Mouse (Mus musculus) kidney, adult 11 months (tissue): ENCODE measurements at regions not wholly inside any gene's neighbourhood (a gene's known extent, or its start where the extent isn't known, plus 50 kb on each side); places are given as distances from the start of the nearest gene placed in this dataset.

Experiments used
- DNase-seq: peaks from one replicate; pipeline ENCODE4 v3.0.0; 2022

DNA sequence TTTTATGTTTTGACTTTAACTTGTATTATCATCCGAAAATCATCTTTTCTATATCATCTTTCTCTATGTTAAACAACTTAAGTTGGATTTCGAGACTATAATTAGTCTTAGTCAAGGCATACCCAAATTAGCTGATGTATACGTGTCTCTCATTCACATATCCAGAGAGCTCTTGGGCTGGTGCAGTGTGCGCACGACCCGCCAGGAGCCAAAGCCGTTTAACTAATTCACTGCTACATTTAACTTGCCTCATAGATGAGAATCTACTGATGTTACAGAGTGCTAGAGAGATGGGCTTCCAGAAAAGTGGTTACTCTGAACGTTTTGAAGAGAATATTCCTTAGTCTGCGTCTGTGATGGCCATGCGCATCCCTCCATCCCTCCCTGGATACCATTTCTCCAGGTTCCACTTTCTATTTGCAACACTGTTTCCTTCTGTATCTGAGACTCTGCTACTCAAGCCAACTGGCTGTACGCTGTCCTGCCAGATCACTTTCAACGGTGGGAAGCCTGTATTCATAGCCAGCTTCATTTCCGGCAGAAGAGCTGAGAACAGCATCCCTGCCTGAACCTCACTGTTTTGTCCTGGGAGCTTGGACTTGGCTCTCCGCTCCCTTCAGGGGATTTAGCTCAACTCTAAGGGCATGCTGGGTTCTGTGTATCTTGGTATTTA, 74.2 kb upstream of the Atp5g3 start:
- no peak for DNase-seq

DNA sequence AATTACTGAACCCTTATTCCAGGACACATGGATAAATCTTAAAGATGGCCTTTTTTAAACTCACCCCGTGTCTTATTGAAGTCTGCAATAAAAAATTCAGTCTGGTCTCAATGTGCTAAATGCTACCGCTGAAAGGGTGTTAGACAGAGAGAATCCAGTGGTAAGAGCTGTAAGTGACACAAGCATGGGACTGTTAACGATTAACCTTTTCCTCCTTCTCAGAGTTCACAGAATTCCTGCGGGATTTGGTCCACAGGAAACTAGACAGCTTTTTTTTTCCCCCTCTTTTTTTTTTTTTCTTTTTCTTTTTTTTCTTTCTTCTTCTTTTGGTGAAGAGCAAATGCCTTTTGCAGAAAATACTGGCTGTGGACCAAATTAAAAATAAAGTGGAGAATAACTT, 72.0 kb upstream of the Atp5g3 start:
- DNase-seq: no peak

DNA sequence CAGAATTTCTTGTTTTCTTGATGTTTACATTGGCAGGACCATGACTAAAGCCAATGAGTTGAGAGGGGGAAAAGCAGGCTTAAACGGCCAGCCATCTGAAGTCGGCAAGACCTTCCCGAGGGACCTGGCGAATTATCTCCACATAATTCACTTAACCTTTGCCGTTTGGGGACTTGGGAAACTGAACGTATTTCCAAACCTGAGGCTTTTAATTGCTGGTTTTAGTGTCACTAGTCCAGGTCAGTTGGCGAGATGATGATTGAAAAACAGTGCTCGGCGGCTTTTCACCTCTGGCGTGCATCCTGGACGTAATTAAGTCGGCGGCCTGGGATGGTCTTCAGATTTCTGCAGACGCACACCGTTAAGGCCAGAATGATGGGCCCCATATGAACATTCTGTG, 66.9 kb upstream of the Atp5g3 start:
- no peak for DNase-seq

DNA sequence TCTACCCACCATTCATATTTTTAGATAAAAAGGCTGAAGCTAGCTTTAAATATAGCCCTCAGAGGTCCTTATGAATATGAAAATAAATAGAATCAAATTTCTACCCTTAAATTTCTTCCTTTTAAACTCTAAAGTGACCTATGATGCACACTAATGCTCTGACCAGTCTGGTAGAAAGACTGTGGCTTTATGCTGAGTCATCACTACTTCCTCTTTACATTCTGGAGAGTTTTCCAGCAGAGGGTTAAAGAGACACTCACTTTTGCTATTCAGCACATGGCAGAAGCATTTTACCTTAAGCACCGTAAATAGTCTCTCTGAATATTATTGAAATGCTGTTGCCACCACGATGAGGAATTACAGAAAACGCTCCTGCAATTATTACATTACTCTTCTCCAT, 62.6 kb upstream of the Atp5g3 start:
- DNase-seq: no peak

DNA sequence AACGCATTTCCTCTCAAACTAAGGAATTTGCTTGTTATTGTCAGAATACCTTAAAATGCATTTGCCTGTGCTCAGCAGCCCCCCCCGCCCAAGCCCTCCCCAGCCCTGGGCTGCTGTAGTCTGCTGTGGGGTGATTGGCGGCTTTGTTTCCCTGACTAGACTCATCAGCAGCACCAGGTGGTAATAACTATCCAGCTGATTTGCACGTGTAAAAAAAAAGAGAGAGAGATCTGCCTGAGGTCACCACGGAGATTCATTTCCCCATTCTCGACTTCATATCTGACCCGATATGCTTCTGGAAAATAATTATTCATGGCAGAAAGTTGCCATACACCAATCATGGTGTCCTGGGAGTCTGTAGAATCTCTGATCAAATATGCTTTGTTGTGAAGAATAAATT, 56.5 kb upstream of the Atp5g3 start:
- DNase-seq: no peak

DNA sequence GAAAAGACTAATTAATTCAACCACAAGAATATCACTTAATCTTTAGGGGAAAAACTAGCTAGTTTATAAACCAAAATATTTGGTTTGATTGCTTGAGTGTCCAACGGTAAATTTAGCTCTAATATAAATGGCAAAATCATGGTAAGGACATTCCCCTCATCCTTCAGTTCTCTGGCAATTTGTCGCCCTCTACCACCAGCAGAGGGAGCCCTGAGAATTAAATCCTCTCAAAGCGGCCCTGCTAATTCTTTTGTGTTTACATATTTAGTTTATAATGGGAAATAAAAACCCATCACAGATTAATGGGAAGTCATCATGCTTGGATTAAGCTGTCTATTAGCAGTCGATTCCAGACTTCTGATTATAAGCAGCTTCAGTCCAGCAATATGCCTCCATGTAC, 54.5 kb upstream of the Atp5g3 start:
- no peak for DNase-seq
